Mouse (Mus musculus) neural tube, embryonic 10.5 days (tissue): ENCODE measurements around the gene Oosp3.

Experiments used
- DNase-seq: peaks from one replicate; pipeline ENCODE4 v3.0.0-alpha.2; 2017; ENCODE audit warnings: low spot score; ENCODE audit errors: extremely low spot score

The Oosp3 gene

DNA sequence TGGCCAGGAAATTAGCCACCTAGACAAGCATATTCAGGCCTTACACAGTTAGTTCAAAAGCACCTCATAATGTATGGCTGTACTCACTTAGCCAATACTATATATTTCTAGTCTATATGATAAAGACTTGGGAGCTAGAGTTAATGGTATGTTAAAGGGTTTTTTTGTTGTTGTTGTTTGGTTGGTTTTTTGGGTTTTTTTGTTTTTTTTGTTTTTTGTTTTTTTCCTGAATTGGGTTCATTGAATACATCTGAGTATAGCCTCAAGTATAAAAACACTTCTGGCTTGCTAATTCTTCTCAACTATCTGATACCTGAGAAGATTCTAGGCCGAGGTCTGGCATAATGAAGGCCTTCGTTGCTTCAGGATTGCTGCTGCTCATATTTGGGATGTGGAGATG, at the start of gene Oosp3:
Gene Oosp3 (plus strand): TSS at position 301 of the 400 bp plus-strand sequence.
- DNase-seq, result no peak

DNA sequence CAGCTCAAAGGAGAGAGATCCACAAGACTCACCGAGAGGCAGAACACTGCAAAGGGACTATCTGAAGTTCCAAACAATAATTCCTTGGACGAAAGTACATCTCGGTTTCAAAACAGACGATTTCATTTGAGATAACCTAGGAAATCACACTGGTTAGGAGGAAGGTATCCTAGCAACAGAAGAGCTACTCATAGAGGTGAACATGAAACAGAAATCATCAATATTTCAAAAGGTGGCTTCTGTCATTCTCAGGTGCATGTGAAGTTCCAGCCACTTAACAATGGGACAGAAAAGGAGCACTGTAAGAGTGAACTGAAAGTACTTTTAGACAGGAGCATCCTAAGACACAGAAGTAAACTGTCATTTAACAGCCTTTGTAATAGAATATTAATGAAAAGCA, 47.3 kb upstream of the Oosp3 start:
- no peak for DNase-seq

DNA sequence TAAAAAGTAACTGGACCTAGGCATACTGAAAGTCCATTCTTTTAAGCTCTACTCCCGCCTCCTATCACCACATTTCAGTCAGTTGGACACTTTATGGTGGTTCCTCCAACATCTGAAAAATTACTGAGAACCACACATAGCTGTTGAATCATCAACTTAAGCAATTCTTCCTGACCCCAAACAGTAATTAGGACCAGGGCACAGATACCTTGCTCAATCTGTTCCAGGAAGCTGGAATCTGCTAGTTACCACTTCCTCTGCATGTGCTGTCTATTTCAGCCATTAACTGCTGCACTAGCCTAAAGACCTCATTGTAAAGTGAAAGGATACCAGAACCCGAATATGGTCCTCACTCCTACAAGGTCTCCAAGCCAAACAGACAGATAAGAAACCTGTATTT, 37.7 kb upstream of the Oosp3 start:
- DNase-seq, result no peak

GRCm38 (mm10) chr19:11660459-11660858, 36.4 kb upstream of the Oosp3 start, which contains the start of gene Oosp2:
Gene Oosp2 (minus strand): TSS chr19:11660559.
- no peak for DNase-seq

DNA sequence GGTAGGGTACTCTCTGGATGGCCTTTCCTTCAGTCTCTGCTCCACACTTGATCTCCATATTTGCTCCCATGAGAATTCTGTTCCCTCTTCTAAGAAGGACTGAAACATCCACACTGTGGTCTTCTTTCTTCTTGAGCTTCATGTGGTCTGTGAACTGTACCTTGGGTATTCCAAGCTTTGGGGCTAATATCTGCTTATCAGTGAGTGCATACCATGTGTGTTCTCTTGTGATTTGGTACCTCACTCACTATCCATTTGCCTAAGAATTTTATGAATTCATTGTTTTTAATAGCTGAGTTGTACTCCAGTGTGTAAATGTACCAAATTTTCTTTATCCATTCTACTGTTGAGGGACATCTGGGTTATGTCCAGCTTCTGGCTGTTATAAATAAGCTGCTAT, 35.3 kb upstream of the Oosp3 start:
- DNase-seq, result no peak

GRCm38 (mm10) chr19:11690839-11691238, 6.0 kb upstream of the Oosp3 start, which contains the start of gene Oosp1:
Gene Oosp1 (minus strand): TSS chr19:11691150.
- no peak for DNase-seq

GRCm38 (mm10) chr19:11691454-11691853, 5.4 kb upstream of the Oosp3 start:
- no peak for DNase-seq

DNA sequence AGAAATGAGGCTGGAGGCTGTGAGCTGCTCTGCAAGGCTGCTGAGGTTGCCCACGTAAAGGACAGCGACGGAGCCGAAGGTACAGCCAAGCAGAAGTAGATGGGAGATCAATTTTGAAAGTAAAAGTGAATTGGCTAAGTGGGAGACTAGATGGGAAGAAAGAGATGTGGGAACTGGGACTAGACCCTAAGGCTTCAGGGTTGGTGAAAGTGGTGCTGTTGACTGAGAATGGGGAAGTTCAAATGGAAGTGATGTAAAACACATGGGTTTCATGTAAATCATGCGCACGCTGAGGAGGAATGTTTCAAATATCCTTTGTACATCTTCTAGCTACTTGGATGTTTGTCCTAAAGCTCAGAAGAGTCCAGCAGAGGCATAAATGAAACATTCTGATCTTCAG, 1.5 kb downstream of the Oosp3 start:
- no peak for DNase-seq

DNA sequence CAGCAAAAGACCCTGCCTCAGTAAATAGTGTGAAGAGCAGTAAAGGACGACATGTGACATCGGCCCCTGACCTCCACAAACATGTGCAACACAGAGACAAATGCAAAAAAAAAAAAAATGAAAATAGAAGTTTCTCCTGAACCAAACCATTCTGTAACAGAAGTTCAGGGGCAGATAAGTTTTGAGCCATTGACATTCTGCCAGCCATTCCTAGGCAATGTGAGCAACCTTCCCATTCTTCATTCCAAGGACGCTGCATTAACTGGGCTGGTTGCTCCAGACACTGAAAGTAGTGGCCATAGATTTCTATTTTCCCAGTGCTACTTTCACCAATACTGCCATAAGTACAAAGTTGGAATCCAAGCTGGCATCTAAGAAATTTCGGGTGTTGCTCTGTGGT, 15.6 kb downstream of the Oosp3 start:
- no peak for DNase-seq

GRCm38 (mm10) chr19:11720071-11720470, 23.2 kb downstream of the Oosp3 start:
- DNase-seq, result no peak

GRCm38 (mm10) chr19:11723870-11724269, 27.0 kb downstream of the Oosp3 start:
- no peak for DNase-seq

GRCm38 (mm10) chr19:11724275-11724674, 27.4 kb downstream of the Oosp3 start:
- no peak for DNase-seq

DNA sequence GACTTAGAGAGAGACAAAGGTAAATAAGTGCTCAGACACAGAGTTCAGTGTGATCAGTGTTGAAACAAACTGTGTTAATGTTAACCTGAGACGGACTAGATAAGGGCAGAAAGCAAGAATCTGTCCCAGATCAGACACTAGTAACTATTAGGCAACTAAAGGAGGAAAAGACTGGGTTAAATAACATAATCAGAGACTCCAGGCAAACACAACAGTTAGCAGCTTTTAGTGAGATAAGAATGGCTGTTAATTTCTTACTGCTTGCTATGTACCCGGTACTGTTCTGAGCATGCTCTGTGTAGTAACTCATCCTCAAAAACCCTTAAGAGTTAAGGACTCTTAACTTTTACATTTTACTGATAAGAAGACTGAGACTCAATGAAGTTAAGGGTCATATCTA, 29.1 kb downstream of the Oosp3 start:
- no peak for DNase-seq

- no peak for DNase-seq
Observed at GRCm38 (mm10) chr19:11727304-11727703, 30.4 kb downstream of the Oosp3 start.

DNA sequence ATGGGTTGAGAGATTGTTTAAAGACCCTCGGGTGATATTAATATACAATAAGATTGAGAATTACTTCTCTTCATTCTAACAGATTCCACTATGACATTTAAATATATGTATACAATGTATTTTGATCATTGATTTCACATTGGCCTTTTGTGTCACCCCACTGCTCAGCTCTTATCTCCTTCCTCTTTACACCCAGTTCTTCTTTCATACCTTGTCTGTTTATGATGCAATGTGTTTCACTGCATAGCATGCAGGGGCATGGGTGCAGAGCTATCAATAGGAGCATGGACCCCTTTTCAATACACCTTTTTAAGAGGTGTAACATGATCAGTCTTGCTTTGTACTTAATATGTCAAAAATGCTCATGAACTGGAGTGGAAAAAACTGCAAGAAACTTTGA, 33.4 kb downstream of the Oosp3 start:
- no peak for DNase-seq

DNA sequence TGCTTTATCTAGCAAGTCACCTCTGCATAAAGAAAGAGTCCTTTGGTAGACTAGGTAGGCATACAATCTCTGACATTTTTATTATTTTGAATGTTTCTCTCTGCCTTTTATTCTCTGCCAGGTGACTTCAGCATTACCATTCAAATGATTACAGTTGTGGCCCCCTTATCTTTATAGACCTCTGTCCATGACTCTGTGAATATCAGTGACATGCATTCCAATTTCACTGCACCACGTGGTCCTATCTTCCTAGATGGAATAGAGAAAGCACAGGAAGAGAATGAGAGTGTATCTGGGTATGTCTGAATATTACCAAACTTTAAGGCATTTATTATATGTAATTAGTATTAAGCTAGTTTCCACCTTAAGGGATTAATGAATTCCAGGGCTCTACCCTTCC, 39.6 kb downstream of the Oosp3 start:
- no peak for DNase-seq

GRCm38 (mm10) chr19:11745680-11746079, 48.8 kb downstream of the Oosp3 start:
- DNase-seq, result no peak

GRCm38 (mm10) chr19:11747298-11747697, 50.4 kb downstream of the Oosp3 start, which contains the start of gene Gif:
Gene Gif (plus strand): TSS chr19:11747554.
- no peak for DNase-seq
